Mouse (Mus musculus): ENCODE results near the gene Ccdc61.
A peak's percentile ranks its signal among the peaks of the same experiment; 100 is the strongest.
"Not testable (repeated sequence)": the region's sequence is repeated elsewhere in the genome, so short reads cannot be mapped to it uniquely, and the experiment has no call there.

The Ccdc61 gene

GRCm38 (mm10) chr7:18916254-18916653 lies 6.0 kb upstream of the Ccdc61 start:
- DNase-seq (ENCODE audit: low spot score in 2 of 2): no peak

- DNase-seq (ENCODE audit: low spot score in 2 of 2): no peak
These were observed 418 bp downstream of the Ccdc61 start for GRCm38 (mm10) chr7:18909797-18910196.

GRCm38 (mm10) chr7:18904971-18905370 lies 5.2 kb downstream of the Ccdc61 start:
- no peak for DNase-seq (ENCODE audit: low spot score in 2 of 2)

- no peak for DNase-seq (ENCODE audit: low spot score in 2 of 2)
These were observed 7.7 kb downstream of the Ccdc61 start for GRCm38 (mm10) chr7:18902486-18902885.

GRCm38 (mm10) chr7:18900513-18900912 lies 9.7 kb downstream of the Ccdc61 start:
- no peak for DNase-seq (ENCODE audit: low spot score in 2 of 2)

GRCm38 (mm10) chr7:18896536-18896935 lies 13.7 kb downstream of the Ccdc61 start:
- peak in 1 of 2 experiments; percentile 44 for DNase-seq (ENCODE audit: low spot score in 2 of 2)

GRCm38 (mm10) chr7:18893651-18894430 lies 16.4 kb downstream of the Ccdc61 start:
- DNase-seq (ENCODE audit: low spot score in 2 of 2): peak in 1 of 2 experiments; percentile 50

- no peak for DNase-seq (ENCODE audit: low spot score in 2 of 2)
These were observed 17.2 kb downstream of the Ccdc61 start for GRCm38 (mm10) chr7:18893009-18893408.

GRCm38 (mm10) chr7:18891872-18892599 lies 18.2 kb downstream of the Ccdc61 start:
- peak; percentile 75 to 85 for DNase-seq (ENCODE audit: low spot score in 2 of 2)

GRCm38 (mm10) chr7:18890848-18891247 lies 19.4 kb downstream of the Ccdc61 start:
- no peak for DNase-seq (ENCODE audit: low spot score in 2 of 2)

GRCm38 (mm10) chr7:18886963-18887362 lies 23.3 kb downstream of the Ccdc61 start:
- DNase-seq (ENCODE audit: low spot score in 2 of 2): no peak

- no peak for DNase-seq (ENCODE audit: low spot score in 2 of 2)
These were observed 25.3 kb downstream of the Ccdc61 start for GRCm38 (mm10) chr7:18884745-18885422.

GRCm38 (mm10) chr7:18883991-18884744 lies 26.0 kb downstream of the Ccdc61 start:
- DNase-seq (ENCODE audit: low spot score in 2 of 2): no peak

GRCm38 (mm10) chr7:18878691-18879090 lies 31.5 kb downstream of the Ccdc61 start:
- no peak for DNase-seq (ENCODE audit: low spot score in 2 of 2)

GRCm38 (mm10) chr7:18875372-18875771 lies 34.8 kb downstream of the Ccdc61 start:
- DNase-seq (ENCODE audit: low spot score in 2 of 2): no peak

GRCm38 (mm10) chr7:18873253-18873652 lies 37.0 kb downstream of the Ccdc61 start:
- DNase-seq (ENCODE audit: low spot score in 2 of 2): peak; percentile 53 to 68

GRCm38 (mm10) chr7:18872816-18873215 lies 37.4 kb downstream of the Ccdc61 start:
- DNase-seq (ENCODE audit: low spot score in 2 of 2): no peak

GRCm38 (mm10) chr7:18872014-18872802 lies 38.0 kb downstream of the Ccdc61 start:
- no peak for DNase-seq (ENCODE audit: low spot score in 2 of 2)

GRCm38 (mm10) chr7:18871031-18871430 lies 39.2 kb downstream of the Ccdc61 start, which contains the start of gene Pglyrp1:
TSS of gene Pglyrp1 (plus strand) at chr7:18871331.
- DNase-seq (ENCODE audit: low spot score in 2 of 2): not testable (repeated sequence)

GRCm38 (mm10) chr7:18868491-18868890 lies 41.7 kb downstream of the Ccdc61 start:
- DNase-seq (ENCODE audit: low spot score in 2 of 2): no peak

- no peak for DNase-seq (ENCODE audit: low spot score in 2 of 2)
These were observed 47.4 kb downstream of the Ccdc61 start for GRCm38 (mm10) chr7:18862801-18863200.
